Mouse (Mus musculus): ENCODE measurements at regions not wholly inside any gene's neighbourhood (a gene's known extent, or its start where the extent isn't known, plus 50 kb on each side); places are given as distances from the start of the nearest gene placed in this dataset.

- TF ChIP-seq CTCF (IDR thresholded peaks at IDR 0.05; ENCODE audit: insufficient read depth, low read depth, low read length) = no peak
- no peak for TF ChIP-seq POLR2A (IDR thresholded peaks at IDR 0.05; ENCODE audit: insufficient read depth, low read depth, low read length)
- no peak overlapping the region for H3K27ac ChIP-seq (ENCODE audit: insufficient read depth, low read depth, low read length)
- WGBS = 78% methylated on average over 7 of the region's 7 CpGs
Measured at GRCm38 (mm10) chr4:131254243-131254642, 310.1 kb downstream of the Matn1 start.

GRCm38 (mm10) chr4:131254691-131255090 lies 310.5 kb downstream of the Matn1 start:
- no peak overlapping the region for H3K4me3 ChIP-seq (ENCODE audit: insufficient read depth, low read depth, low read length)
- WGBS = 64% methylated on average over 6 of the region's 6 CpGs
- TF ChIP-seq CTCF (IDR thresholded peaks at IDR 0.05; ENCODE audit: insufficient read depth, low read depth, low read length) (no peak), POLR2A (IDR thresholded peaks at IDR 0.05; ENCODE audit: insufficient read depth, low read depth, low read length) (no peak)
- H3K27ac ChIP-seq (ENCODE audit: insufficient read depth, low read depth, low read length) = no peak overlapping the region
- H3K4me1 ChIP-seq (ENCODE audit: control insufficient read depth, insufficient read depth, low read length) = peaks cover 15% of the 10 kb centered on the region; the same call in 1 of the 2 replicates

More at GRCm38 (mm10) chr4:131254243-131254642, 310.1 kb downstream of the Matn1 start:
- Histone ChIP-seq H3K4me1 (ENCODE audit: control insufficient read depth, insufficient read depth, low read length) (peaks cover 11% of the 10 kb centered on the region; the same call in 1 of the 2 replicates), H3K4me3 (ENCODE audit: insufficient read depth, low read depth, low read length) (no peak overlapping the region)

- TF ChIP-seq POLR2A (IDR thresholded peaks at IDR 0.05; ENCODE audit: insufficient read depth, low read depth, low read length) (no peak), CTCF (IDR thresholded peaks at IDR 0.05; ENCODE audit: insufficient read depth, low read depth, low read length) (no peak)
- 82% methylated on average over 2 of the region's 2 CpGs for whole genome bisulfite sequencing
- Histone ChIP-seq H3K4me1 (ENCODE audit: control insufficient read depth, insufficient read depth, low read length) (peaks cover 33% of the 10 kb centered on the region), H3K27ac (ENCODE audit: insufficient read depth, low read depth, low read length) (no peak overlapping the region), H3K4me3 (ENCODE audit: insufficient read depth, low read depth, low read length) (no peak overlapping the region)
Measured at GRCm38 (mm10) chr4:131261236-131261635, 317.1 kb downstream of the Matn1 start.

GRCm38 (mm10) chr4:131262909-131263308 lies 318.7 kb downstream of the Matn1 start:
- TF ChIP-seq POLR2A (IDR thresholded peaks at IDR 0.05; ENCODE audit: insufficient read depth, low read depth, low read length) = no peak
- no peak for TF ChIP-seq CTCF (IDR thresholded peaks at IDR 0.05; ENCODE audit: insufficient read depth, low read depth, low read length)
- H3K4me1 ChIP-seq (ENCODE audit: control insufficient read depth, insufficient read depth, low read length) = peaks cover 41% of the 10 kb centered on the region
- H3K4me3 ChIP-seq (ENCODE audit: insufficient read depth, low read depth, low read length) = no peak overlapping the region
- H3K27ac ChIP-seq (ENCODE audit: insufficient read depth, low read depth, low read length) = no peak overlapping the region
- 77% methylated on average over 6 of the region's 6 CpGs for WGBS

- no peak overlapping the region for H3K27ac ChIP-seq (ENCODE audit: insufficient read depth, low read depth, low read length)
- WGBS = 6% methylated on average over 9 of the region's 9 CpGs
- H3K4me3 ChIP-seq (ENCODE audit: insufficient read depth, low read depth, low read length) = no peak overlapping the region
- TF ChIP-seq POLR2A (IDR thresholded peaks at IDR 0.05; ENCODE audit: insufficient read depth, low read depth, low read length) (no peak), CTCF (IDR thresholded peaks at IDR 0.05; ENCODE audit: insufficient read depth, low read depth, low read length) (no peak)
- peaks cover 42% of the 10 kb centered on the region for H3K4me1 ChIP-seq (ENCODE audit: control insufficient read depth, insufficient read depth, low read length)
Measured at GRCm38 (mm10) chr4:131266764-131267163, 322.6 kb downstream of the Matn1 start.

GRCm38 (mm10) chr4:131267760-131268159 lies 323.6 kb downstream of the Matn1 start:
- no peak for TF ChIP-seq CTCF (IDR thresholded peaks at IDR 0.05; ENCODE audit: insufficient read depth, low read depth, low read length)
- no peak for TF ChIP-seq POLR2A (IDR thresholded peaks at IDR 0.05; ENCODE audit: insufficient read depth, low read depth, low read length)
- Histone ChIP-seq H3K4me1 (ENCODE audit: control insufficient read depth, insufficient read depth, low read length) (peaks cover 45% of the 10 kb centered on the region), H3K27ac (ENCODE audit: insufficient read depth, low read depth, low read length) (no peak overlapping the region), H3K4me3 (ENCODE audit: insufficient read depth, low read depth, low read length) (no peak overlapping the region)
- WGBS = 38% methylated on average over 10 of the region's 10 CpGs

- Histone ChIP-seq H3K27ac (ENCODE audit: insufficient read depth, low read depth, low read length) (no peak overlapping the region), H3K4me1 (ENCODE audit: control insufficient read depth, insufficient read depth, low read length) (peaks cover 44% of the 10 kb centered on the region), H3K4me3 (ENCODE audit: insufficient read depth, low read depth, low read length) (no peak overlapping the region)
- WGBS = 41% methylated on average over 7 of the region's 7 CpGs
- TF ChIP-seq CTCF (IDR thresholded peaks at IDR 0.05; ENCODE audit: insufficient read depth, low read depth, low read length) (no peak), POLR2A (IDR thresholded peaks at IDR 0.05; ENCODE audit: insufficient read depth, low read depth, low read length) (no peak)
Measured at GRCm38 (mm10) chr4:131270192-131270591, 326.0 kb downstream of the Matn1 start.

GRCm38 (mm10) chr4:131272060-131272459 lies 327.9 kb downstream of the Matn1 start:
- H3K27ac ChIP-seq (ENCODE audit: insufficient read depth, low read depth, low read length) = peak overlapping the region; percentile 48
- TF ChIP-seq POLR2A (IDR thresholded peaks at IDR 0.05; ENCODE audit: insufficient read depth, low read depth, low read length) = no peak
- no peak for TF ChIP-seq CTCF (IDR thresholded peaks at IDR 0.05; ENCODE audit: insufficient read depth, low read depth, low read length)
- WGBS = 56% methylated on average over 7 of the region's 7 CpGs
- H3K4me3 ChIP-seq (ENCODE audit: insufficient read depth, low read depth, low read length) = no peak overlapping the region
- H3K4me1 ChIP-seq (ENCODE audit: control insufficient read depth, insufficient read depth, low read length) = peaks cover 42% of the 10 kb centered on the region

GRCm38 (mm10) chr4:131293560-131293959 lies 349.4 kb downstream of the Matn1 start:
- no peak overlapping the region for H3K27ac ChIP-seq (ENCODE audit: insufficient read depth, low read depth, low read length)
- TF ChIP-seq POLR2A (IDR thresholded peaks at IDR 0.05; ENCODE audit: insufficient read depth, low read depth, low read length) = no peak
- no peak for TF ChIP-seq CTCF (IDR thresholded peaks at IDR 0.05; ENCODE audit: insufficient read depth, low read depth, low read length)
- no peak overlapping the region for H3K4me3 ChIP-seq (ENCODE audit: insufficient read depth, low read depth, low read length)
- 93% methylated on average over 2 of the region's 2 CpGs for WGBS
- H3K4me1 ChIP-seq (ENCODE audit: control insufficient read depth, insufficient read depth, low read length) = no peaks in the 10 kb centered on the region
